Mouse (Mus musculus): ENCODE measurements around the gene Tmem140. TPM values are rescaled to one million over a fixed set of nuclear protein-coding genes. Genes with fewer than 3 reads are reported as not detected.

Gene Tmem140
- polyA plus RNA-seq, 1 experiment from 2014 or later, result 2.0 TPM

- H3K4me1 ChIP-seq (replicated peaks), result peaks cover 20% of the 10 kb centered on the region
- ATAC-seq (ENCODE audit: insufficient number of reproducible peaks, insufficient read depth, low FRiP score, low TSS enrichment, low read depth), result no peak
- peak overlapping the region; percentile 72 for H3K4me3 ChIP-seq (replicated peaks)
- 20% methylated on average over 2 of the region's 2 CpGs for WGBS
- no peaks in the 10 kb centered on the region for H3K9me3 ChIP-seq
- no peaks in the 10 kb centered on the region for H3K27me3 ChIP-seq
- peak overlapping the region; percentile 79 for H3K4me2 ChIP-seq
- peak overlapping the region; percentile 77 for H3K9ac ChIP-seq (replicated peaks)
- peaks cover 39% of the 10 kb centered on the region for H3K36me3 ChIP-seq
- peak overlapping the region; percentile 94; the same call in 1 of the 2 replicates for H3K27ac ChIP-seq
These were observed 13.8 kb downstream of the Tmem140 start for GRCm38 (mm10) chr6:34876835-34877156.

DNA sequence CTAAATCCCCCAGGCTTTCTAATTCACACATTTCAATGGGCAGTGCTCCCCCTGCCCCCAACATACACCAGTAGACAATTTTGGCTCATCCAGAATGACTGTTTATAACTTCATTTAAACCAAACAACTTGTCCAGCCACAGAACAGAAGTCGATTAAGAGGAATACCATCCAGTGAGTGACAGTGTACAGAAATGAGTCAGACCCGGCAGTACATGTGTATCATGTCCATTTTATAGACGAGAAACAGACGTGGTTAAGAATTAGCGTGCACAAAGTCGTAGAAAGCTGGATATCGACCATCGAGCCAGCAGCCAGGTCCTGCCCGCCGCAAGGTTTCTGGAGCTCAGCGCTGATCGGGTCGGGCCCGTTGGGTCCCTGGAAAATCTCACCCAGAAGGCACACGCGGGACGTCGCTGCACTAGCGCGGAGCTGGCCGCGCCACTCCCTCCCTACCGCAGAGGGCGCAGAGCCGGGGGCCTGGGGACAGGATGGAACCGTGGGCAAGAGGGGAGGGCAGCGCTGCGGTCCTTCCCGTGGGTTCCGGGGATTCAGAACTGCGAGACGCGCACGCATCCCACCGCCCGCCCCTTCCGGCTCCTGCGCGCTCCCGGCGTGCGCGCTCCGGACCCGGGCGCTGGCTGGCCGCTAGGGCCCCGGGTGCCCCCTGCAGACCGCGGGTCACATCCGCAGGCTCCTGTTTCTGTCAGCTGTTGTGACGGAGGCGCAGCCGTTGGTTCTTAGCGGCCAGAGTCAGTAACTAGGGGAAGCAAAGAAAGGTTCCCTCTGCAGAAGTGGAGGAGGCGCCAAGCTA is 14.8 kb downstream of the Tmem140 start, which contains the start of gene Cyren:
Cyren (minus strand) TSS at position 552 of the 813 bp plus-strand sequence.
- Histone ChIP-seq H3K4me2 (peak within 1 kb of the TSS; percentile 79), H3K4me1 (replicated peaks) (peaks cover 20% of the 10 kb centered on the region), H3K27ac (peak within 1 kb of the TSS; percentile 94), H3K27me3 (no peaks in the 10 kb centered on the region), H3K9me3 (no peaks in the 10 kb centered on the region), H3K4me3 (replicated peaks) (peak within 1 kb of the TSS; percentile 72), H3K36me3 (peaks cover 44% of the 10 kb centered on the region), H3K9ac (replicated peaks) (peak within 1 kb of the TSS; percentile 77)
- ATAC-seq (ENCODE audit: insufficient number of reproducible peaks, insufficient read depth, low FRiP score, low TSS enrichment, low read depth), result peak; percentile 90
- under 1% methylated on average over 55 of the region's 56 CpGs for WGBS

DNA sequence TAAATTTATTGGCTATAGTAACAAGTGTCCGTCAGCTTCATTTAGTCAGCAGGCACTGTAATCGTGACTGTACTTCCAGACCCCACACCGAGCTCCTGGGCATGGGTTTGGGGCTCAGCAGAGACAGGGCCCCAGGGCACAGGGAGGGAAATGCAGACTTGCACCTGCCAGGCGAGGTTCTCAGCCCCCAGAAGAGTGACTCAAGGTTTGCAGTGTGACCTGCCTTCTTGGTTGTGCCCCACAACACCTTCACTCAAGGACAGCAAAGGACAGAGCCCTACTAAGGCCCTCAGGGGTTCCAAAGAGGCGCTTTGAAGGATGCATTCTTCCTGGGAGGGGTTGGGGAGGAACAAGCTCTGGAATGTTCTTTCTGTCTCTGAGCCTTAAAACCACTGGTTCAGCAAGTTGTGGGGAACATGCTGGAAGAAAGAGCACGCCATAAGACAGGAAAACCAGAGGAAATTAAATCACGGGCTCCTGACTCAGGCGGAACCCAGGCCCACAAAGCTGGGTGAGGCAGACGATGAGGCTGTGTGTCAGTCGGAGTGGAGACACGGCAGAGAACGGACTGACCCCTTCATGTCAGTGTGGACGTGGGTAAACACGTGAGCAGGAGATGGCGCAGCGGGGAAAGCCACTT is 16.3 kb downstream of the Tmem140 start:
- no peak for ATAC-seq (ENCODE audit: insufficient number of reproducible peaks, insufficient read depth, low FRiP score, low TSS enrichment, low read depth)
- no peak overlapping the region for H3K27ac ChIP-seq
- no peak overlapping the region for H3K4me3 ChIP-seq (replicated peaks)
- peaks cover 20% of the 10 kb centered on the region for H3K4me1 ChIP-seq (replicated peaks)
- no peak overlapping the region for H3K9ac ChIP-seq (replicated peaks)
- H3K9me3 ChIP-seq, result no peaks in the 10 kb centered on the region
- peaks cover 45% of the 10 kb centered on the region for H3K36me3 ChIP-seq
- 81% methylated on average over 16 of the region's 16 CpGs for WGBS
- H3K4me2 ChIP-seq, result no peak overlapping the region
- no peaks in the 10 kb centered on the region for H3K27me3 ChIP-seq

GRCm38 (mm10) chr6:34879911-34880475 is 17.0 kb downstream of the Tmem140 start:
- no peaks in the 10 kb centered on the region for H3K9me3 ChIP-seq
- ATAC-seq (ENCODE audit: insufficient number of reproducible peaks, insufficient read depth, low FRiP score, low TSS enrichment, low read depth), result no peak
- no peak overlapping the region for H3K4me2 ChIP-seq
- H3K27ac ChIP-seq, result no peak overlapping the region
- no peaks in the 10 kb centered on the region for H3K27me3 ChIP-seq
- peaks cover 20% of the 10 kb centered on the region for H3K4me1 ChIP-seq (replicated peaks)
- peaks cover 52% of the 10 kb centered on the region for H3K36me3 ChIP-seq
- no peak overlapping the region for H3K9ac ChIP-seq (replicated peaks)
- no peak overlapping the region for H3K4me3 ChIP-seq (replicated peaks)
- WGBS, result 59% methylated on average over 6 of the region's 6 CpGs

DNA sequence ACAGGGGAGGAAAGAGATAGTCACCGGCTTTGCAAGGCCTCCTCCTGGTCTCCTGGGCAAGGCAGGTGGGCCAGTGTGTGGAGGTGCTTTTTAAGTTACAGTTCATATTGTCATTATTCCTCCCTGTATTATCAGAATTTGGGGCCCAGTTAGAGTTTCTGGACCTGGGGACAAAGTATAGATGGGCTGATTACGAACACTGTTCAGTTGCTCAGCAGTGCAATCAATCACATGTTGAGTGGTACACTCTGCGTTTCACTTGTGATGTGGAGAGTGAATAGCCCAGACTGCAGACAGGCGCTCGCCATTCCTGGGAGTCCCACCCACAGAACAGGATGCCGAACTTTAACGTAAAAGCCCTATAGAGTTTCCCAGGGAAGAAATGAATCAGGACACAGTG is 21.8 kb downstream of the Tmem140 start:
- H3K27me3 ChIP-seq, result no peaks in the 10 kb centered on the region
- no peak overlapping the region for H3K4me3 ChIP-seq (replicated peaks)
- ATAC-seq (ENCODE audit: insufficient number of reproducible peaks, insufficient read depth, low FRiP score, low TSS enrichment, low read depth), result no peak
- H3K9ac ChIP-seq (replicated peaks), result no peak overlapping the region
- H3K36me3 ChIP-seq, result peaks cover 86% of the 10 kb centered on the region
- no peaks in the 10 kb centered on the region for H3K4me1 ChIP-seq (replicated peaks)
- no peak overlapping the region for H3K27ac ChIP-seq
- H3K4me2 ChIP-seq, result no peak overlapping the region
- 81% methylated on average over 7 of the region's 7 CpGs for WGBS
- H3K9me3 ChIP-seq, result no peaks in the 10 kb centered on the region

DNA sequence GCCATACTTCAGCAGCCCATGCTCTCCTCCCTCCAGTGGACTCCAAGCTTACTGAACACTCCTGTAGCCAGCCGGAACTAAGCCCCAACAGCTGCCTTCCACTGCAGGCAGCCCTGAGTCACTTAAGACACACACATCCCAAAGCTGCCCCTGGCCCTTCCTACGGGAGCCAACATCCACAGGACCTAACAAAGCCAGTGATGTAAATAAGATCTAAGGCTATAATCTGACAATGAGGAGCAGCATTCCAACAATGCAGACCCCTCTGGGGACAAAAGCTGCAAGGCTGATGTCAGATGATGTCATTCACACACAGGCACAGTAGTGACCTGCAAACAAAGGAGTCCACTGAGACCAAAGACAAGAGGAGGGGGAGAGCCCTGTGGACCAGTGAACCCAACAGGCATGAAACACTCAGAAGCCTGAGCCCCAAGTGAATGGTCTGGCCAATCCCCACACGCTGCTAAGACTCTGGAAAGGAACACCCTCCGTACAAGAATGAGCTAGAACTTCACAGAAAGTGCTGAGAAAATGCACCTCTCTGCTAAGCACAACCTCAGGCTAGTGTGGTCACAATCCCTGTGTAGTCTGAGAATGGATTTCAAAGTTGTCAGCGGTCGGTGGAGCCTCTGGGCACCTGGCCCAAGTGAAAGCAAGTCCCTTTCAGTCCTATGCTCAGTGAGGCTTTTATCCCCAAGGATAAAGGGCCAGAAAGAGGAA is 24.3 kb downstream of the Tmem140 start:
- WGBS, result 83% methylated on average over 6 of the region's 6 CpGs
- no peak overlapping the region; the same call in 1 of the 2 replicates for H3K27ac ChIP-seq
- ATAC-seq (ENCODE audit: insufficient number of reproducible peaks, insufficient read depth, low FRiP score, low TSS enrichment, low read depth), result peak; percentile 56; the same call in 1 of the 2 replicates
- H3K9me3 ChIP-seq, result no peaks in the 10 kb centered on the region
- no peak overlapping the region for H3K4me2 ChIP-seq
- H3K9ac ChIP-seq (replicated peaks), result no peak overlapping the region
- no peaks in the 10 kb centered on the region for H3K27me3 ChIP-seq
- no peak overlapping the region for H3K4me3 ChIP-seq (replicated peaks)
- no peaks in the 10 kb centered on the region for H3K4me1 ChIP-seq (replicated peaks)
- peaks cover 89% of the 10 kb centered on the region for H3K36me3 ChIP-seq

DNA sequence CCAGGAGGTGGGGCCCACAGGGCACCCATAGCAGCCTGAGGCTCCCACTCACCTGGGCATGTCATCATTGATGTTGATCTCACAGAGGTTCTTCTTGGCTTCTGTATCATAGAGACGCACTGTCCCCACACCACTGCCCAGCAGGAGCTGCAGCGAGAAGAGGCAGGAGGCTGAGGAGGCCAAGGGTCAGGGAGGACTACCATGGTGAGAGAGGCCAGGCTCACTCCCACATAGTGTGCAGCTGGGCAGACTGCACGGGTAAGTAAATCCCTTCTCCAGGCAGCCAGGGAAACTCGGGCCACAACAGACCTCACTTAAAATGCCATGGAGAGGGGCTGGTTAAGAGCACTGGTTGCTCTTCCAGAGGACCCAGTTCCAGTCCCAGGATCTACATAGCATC is 26.2 kb downstream of the Tmem140 start:
- H3K9me3 ChIP-seq, result no peaks in the 10 kb centered on the region
- no peak overlapping the region for H3K4me2 ChIP-seq
- H3K27me3 ChIP-seq, result no peaks in the 10 kb centered on the region
- no peak for ATAC-seq (ENCODE audit: insufficient number of reproducible peaks, insufficient read depth, low FRiP score, low TSS enrichment, low read depth)
- peaks cover 90% of the 10 kb centered on the region for H3K36me3 ChIP-seq
- no peak overlapping the region for H3K27ac ChIP-seq
- no peak overlapping the region for H3K4me3 ChIP-seq (replicated peaks)
- H3K4me1 ChIP-seq (replicated peaks), result no peaks in the 10 kb centered on the region
- no peak overlapping the region for H3K9ac ChIP-seq (replicated peaks)
- 76% methylated on average over 4 of the region's 4 CpGs for WGBS

DNA sequence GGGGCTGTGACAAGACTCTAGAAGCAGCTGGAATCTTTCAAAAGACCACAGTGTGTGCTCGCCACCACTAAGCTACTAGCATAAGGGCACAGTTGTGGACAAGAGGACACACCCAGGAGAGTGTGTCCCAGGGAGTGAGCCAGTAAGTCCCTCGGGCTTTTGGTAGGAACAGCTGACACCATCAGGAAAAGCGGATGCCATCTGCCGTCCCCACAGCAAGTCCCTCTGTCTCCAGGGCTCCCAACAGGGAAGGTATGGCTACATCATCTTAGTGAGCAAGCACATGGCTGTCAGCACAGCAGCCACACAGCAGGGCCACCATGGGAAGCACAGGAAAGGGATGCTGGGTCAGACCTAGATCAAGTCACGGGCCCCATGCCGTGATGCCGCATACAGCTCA is 32.6 kb downstream of the Tmem140 start:
- Histone ChIP-seq H3K9ac (replicated peaks) (no peak overlapping the region), H3K4me1 (replicated peaks) (no peaks in the 10 kb centered on the region), H3K36me3 (peaks cover 86% of the 10 kb centered on the region), H3K27ac (no peak overlapping the region), H3K9me3 (no peaks in the 10 kb centered on the region), H3K4me2 (no peak overlapping the region), H3K27me3 (no peaks in the 10 kb centered on the region), H3K4me3 (replicated peaks) (no peak overlapping the region)
- 90% methylated on average over 7 of the region's 7 CpGs for WGBS
- no peak for ATAC-seq (ENCODE audit: insufficient number of reproducible peaks, insufficient read depth, low FRiP score, low TSS enrichment, low read depth)

GRCm38 (mm10) chr6:34896168-34896780 is 33.3 kb downstream of the Tmem140 start:
- Histone ChIP-seq H3K9ac (replicated peaks) (no peak overlapping the region), H3K4me2 (no peak overlapping the region), H3K9me3 (no peaks in the 10 kb centered on the region), H3K36me3 (peaks cover 87% of the 10 kb centered on the region), H3K4me1 (replicated peaks) (no peaks in the 10 kb centered on the region), H3K27ac (no peak overlapping the region), H3K4me3 (replicated peaks) (no peak overlapping the region), H3K27me3 (no peaks in the 10 kb centered on the region)
- 53% methylated on average over 16 of the region's 16 CpGs for WGBS
- ATAC-seq (ENCODE audit: insufficient number of reproducible peaks, insufficient read depth, low FRiP score, low TSS enrichment, low read depth), result no peak

GRCm38 (mm10) chr6:34899127-34899526 is 36.2 kb downstream of the Tmem140 start:
- H3K36me3 ChIP-seq, result peaks cover 83% of the 10 kb centered on the region
- H3K9ac ChIP-seq (replicated peaks), result no peak overlapping the region
- no peaks in the 10 kb centered on the region for H3K4me1 ChIP-seq (replicated peaks)
- no peak overlapping the region for H3K4me3 ChIP-seq (replicated peaks)
- no peak overlapping the region for H3K27ac ChIP-seq
- H3K27me3 ChIP-seq, result no peaks in the 10 kb centered on the region
- 79% methylated on average over 2 of the region's 2 CpGs for WGBS
- no peaks in the 10 kb centered on the region for H3K9me3 ChIP-seq
- no peak for ATAC-seq (ENCODE audit: insufficient number of reproducible peaks, insufficient read depth, low FRiP score, low TSS enrichment, low read depth)
- H3K4me2 ChIP-seq, result no peak overlapping the region

DNA sequence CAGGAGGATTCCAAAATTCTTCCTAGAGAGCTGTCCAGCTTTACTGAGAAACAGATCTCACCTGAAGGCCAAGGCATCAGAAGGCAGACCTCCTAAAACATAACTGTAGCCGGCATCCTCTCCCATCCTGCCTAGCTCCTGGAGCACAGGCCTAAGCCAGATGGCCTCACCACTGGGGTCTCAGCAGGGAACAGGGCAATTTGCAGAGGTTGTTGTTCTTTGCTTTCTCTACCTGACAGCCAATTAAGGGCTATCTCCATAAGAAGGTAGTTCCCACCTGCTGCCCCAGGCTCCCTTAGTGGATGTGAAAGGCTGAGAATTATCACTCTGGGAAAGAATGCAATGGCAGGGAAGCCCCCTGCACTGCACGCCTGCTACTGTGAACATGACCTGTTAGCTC is 38.0 kb downstream of the Tmem140 start:
- no peak for ATAC-seq (ENCODE audit: insufficient number of reproducible peaks, insufficient read depth, low FRiP score, low TSS enrichment, low read depth)

More for the DNA sequence above, 38.0 kb downstream of the Tmem140 start:
- Histone ChIP-seq H3K4me3 (replicated peaks) (no peak overlapping the region), H3K27ac (no peak overlapping the region), H3K27me3 (no peaks in the 10 kb centered on the region), H3K4me1 (replicated peaks) (no peaks in the 10 kb centered on the region), H3K36me3 (peaks cover 82% of the 10 kb centered on the region), H3K9ac (replicated peaks) (no peak overlapping the region), H3K9me3 (no peaks in the 10 kb centered on the region), H3K4me2 (no peak overlapping the region)
- WGBS, result 63% methylated on average over 2 of the region's 2 CpGs

Data from limb, embryonic 12.5 days (tissue).